Mouse (Mus musculus): ENCODE measurements at regions not wholly inside any gene's neighbourhood (a gene's known extent, or its start where the extent isn't known, plus 50 kb on each side); places are given as distances from the start of the nearest gene placed in this dataset.

DNA sequence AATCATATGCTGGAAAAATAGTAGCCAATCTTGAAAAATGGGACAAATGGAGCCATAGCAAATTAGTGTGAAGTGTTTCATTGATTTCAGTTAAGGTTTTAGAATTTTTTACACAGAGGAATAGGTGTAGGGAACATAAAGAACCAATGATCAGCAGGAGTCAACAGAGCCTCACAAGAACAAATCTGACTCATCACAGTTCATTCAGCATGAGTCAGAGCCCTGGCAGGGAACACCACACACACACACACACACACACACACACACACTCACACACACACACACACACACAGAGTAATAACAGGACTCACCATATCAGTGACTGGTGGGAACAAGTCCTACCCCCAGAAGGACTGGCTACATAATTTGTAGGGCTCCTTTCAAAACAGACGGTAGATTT lies 259.7 kb upstream of the Erbb4 start:
- Histone ChIP-seq H3K4me1 (no peaks in the 10 kb centered on the region), H3K9ac (no peak overlapping the region), H3K4me3 (no peak overlapping the region), H3K9me3 (no peaks in the 10 kb centered on the region), H3K27me3 (no peaks in the 10 kb centered on the region), H3K4me2 (no peak overlapping the region), H3K36me3 (no peaks in the 10 kb centered on the region), H3K27ac (no peak overlapping the region)
- 56% methylated on average over 1 of the region's 1 CpGs for WGBS
- ATAC-seq (ENCODE audit: borderline replicate concordance, extremely low read depth, low FRiP score, low TSS enrichment) = no peak

DNA sequence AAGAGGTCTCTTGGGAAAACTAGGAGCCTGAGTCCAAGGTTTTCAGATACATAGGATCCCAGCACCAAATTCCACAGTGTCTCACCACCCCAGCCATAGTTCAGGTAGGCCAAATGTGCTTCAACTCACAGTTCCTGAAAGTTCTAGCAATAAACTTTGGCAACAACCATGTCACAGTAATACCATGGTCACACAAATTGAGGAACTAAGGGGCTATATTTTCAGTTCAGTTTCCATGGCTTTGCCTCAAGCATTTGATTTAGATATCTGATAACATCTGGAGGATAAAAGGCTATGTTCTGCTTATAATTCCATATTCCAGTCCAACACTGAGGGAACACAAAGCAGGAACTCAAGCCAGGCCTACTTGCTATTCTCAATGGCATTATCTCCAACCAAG lies 256.2 kb upstream of the Erbb4 start:
- no peak for ATAC-seq (ENCODE audit: borderline replicate concordance, extremely low read depth, low FRiP score, low TSS enrichment)
- H3K4me3 ChIP-seq = no peak overlapping the region
- H3K9me3 ChIP-seq = no peaks in the 10 kb centered on the region
- H3K4me2 ChIP-seq = no peak overlapping the region
- no peaks in the 10 kb centered on the region for H3K36me3 ChIP-seq
- H3K4me1 ChIP-seq = no peaks in the 10 kb centered on the region
- no peak overlapping the region for H3K9ac ChIP-seq
- no peaks in the 10 kb centered on the region for H3K27me3 ChIP-seq
- H3K27ac ChIP-seq = no peak overlapping the region

- H3K36me3 ChIP-seq = no peaks in the 10 kb centered on the region
- WGBS = 79% methylated on average over 7 of the region's 7 CpGs
- H3K9ac ChIP-seq = no peak overlapping the region
- no peaks in the 10 kb centered on the region for H3K27me3 ChIP-seq
- H3K4me2 ChIP-seq = no peak overlapping the region
- H3K4me3 ChIP-seq = no peak overlapping the region
- H3K27ac ChIP-seq = no peak overlapping the region
- no peaks in the 10 kb centered on the region for H3K4me1 ChIP-seq
- no peaks in the 10 kb centered on the region for H3K9me3 ChIP-seq
- no peak for ATAC-seq (ENCODE audit: borderline replicate concordance, extremely low read depth, low FRiP score, low TSS enrichment)
These were observed 249.7 kb upstream of the Erbb4 start for GRCm38 (mm10) chr1:69357548-69357947.

DNA sequence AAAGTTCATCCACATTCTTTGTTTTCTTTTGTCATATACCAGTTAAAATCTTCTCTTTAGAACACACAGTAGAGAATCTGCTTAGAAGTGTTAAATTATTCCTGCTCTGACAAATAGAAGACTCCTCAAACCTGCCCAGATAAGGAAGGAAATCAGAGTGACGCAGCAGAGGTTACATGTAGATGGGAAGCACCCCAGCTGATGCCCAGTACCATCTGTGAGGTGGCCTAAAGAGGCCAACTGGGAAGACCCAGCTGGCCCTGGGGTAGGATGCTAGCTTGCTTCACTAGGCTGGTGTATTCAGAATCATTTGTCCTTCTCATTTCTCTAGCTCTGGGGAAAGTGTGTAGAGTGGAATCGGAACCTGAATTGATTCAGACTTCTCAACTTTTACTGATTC lies 242.6 kb upstream of the Erbb4 start:
- 81% methylated on average over 2 of the region's 2 CpGs for WGBS
- H3K27ac ChIP-seq = no peak overlapping the region
- no peaks in the 10 kb centered on the region for H3K36me3 ChIP-seq
- no peak overlapping the region for H3K4me2 ChIP-seq
- no peak overlapping the region for H3K4me3 ChIP-seq
- H3K9ac ChIP-seq = no peak overlapping the region
- ATAC-seq (ENCODE audit: borderline replicate concordance, extremely low read depth, low FRiP score, low TSS enrichment) = no peak
- no peaks in the 10 kb centered on the region for H3K9me3 ChIP-seq
- H3K4me1 ChIP-seq = no peaks in the 10 kb centered on the region
- no peaks in the 10 kb centered on the region for H3K27me3 ChIP-seq

GRCm38 (mm10) chr1:69349826-69350225 lies 242.0 kb upstream of the Erbb4 start:
- Histone ChIP-seq H3K27me3 (no peaks in the 10 kb centered on the region), H3K9ac (no peak overlapping the region), H3K27ac (no peak overlapping the region), H3K4me1 (no peaks in the 10 kb centered on the region), H3K36me3 (no peaks in the 10 kb centered on the region), H3K4me2 (no peak overlapping the region), H3K4me3 (no peak overlapping the region), H3K9me3 (no peaks in the 10 kb centered on the region)
- WGBS = 65% methylated on average over 6 of the region's 6 CpGs
- no peak for ATAC-seq (ENCODE audit: borderline replicate concordance, extremely low read depth, low FRiP score, low TSS enrichment)

GRCm38 (mm10) chr1:69342100-69342499 lies 234.2 kb upstream of the Erbb4 start:
- no peak overlapping the region for H3K27ac ChIP-seq
- no peak for ATAC-seq (ENCODE audit: borderline replicate concordance, extremely low read depth, low FRiP score, low TSS enrichment)
- no peaks in the 10 kb centered on the region for H3K4me1 ChIP-seq
- no peak overlapping the region for H3K9ac ChIP-seq
- H3K36me3 ChIP-seq = no peaks in the 10 kb centered on the region
- H3K9me3 ChIP-seq = no peaks in the 10 kb centered on the region
- H3K4me3 ChIP-seq = no peak overlapping the region
- WGBS = 75% methylated on average over 4 of the region's 4 CpGs
- H3K4me2 ChIP-seq = no peak overlapping the region
- H3K27me3 ChIP-seq = no peaks in the 10 kb centered on the region

GRCm38 (mm10) chr1:69340481-69340880 lies 232.6 kb upstream of the Erbb4 start:
- Histone ChIP-seq H3K9ac (no peak overlapping the region), H3K36me3 (no peaks in the 10 kb centered on the region), H3K4me3 (no peak overlapping the region), H3K4me1 (no peaks in the 10 kb centered on the region), H3K27ac (no peak overlapping the region), H3K4me2 (no peak overlapping the region), H3K9me3 (no peaks in the 10 kb centered on the region), H3K27me3 (no peaks in the 10 kb centered on the region)
- WGBS = 85% methylated on average over 4 of the region's 4 CpGs
- ATAC-seq (ENCODE audit: borderline replicate concordance, extremely low read depth, low FRiP score, low TSS enrichment) = no peak

DNA sequence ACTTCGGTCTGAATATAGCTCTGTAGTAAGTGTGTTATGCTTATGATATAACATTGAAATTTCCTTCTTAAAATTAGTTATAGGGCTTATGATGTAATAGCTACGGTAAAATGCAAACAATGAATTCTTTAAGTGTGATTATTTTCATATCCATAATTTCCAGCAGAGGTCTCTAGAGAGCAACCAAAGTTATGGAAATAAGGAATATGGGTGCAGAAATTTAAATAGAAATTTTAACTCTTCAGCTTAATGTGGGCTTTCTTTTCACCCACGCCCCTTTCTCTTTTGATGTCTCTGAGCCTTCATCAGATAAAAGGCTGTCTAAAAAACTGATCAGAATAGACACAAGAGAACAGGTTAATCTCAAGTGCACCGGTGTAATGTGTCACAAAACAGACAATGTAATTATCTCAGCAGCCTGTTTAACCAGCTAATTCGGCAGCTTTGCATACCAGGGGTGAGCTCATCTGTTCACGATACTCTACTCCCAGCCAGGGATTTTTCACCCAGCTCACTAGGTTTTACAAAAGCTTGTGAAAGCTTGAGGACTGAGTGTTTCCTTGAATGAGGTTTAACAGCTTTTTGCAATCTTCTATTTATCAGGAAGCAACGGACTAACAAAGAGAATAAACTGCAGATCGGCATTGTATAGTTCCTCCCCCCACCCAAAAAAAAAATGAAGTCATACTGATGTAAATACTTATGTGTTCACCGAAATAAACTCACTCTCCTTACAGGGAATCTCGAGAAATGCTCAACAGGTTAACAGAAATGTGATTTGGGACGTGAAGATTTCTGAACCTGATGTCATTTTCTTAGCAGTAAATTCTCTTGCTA lies 223.8 kb upstream of the Erbb4 start:
- H3K36me3 ChIP-seq = no peaks in the 10 kb centered on the region
- H3K27me3 ChIP-seq = no peaks in the 10 kb centered on the region
- no peak overlapping the region for H3K9ac ChIP-seq
- ATAC-seq (ENCODE audit: borderline replicate concordance, extremely low read depth, low FRiP score, low TSS enrichment) = no peak
- 36% methylated on average over 11 of the region's 11 CpGs for WGBS
- no peak overlapping the region for H3K4me3 ChIP-seq
- H3K27ac ChIP-seq = no peak overlapping the region
- H3K4me2 ChIP-seq = peak overlapping the region; percentile 23; the same call in 1 of the 2 replicates
- H3K9me3 ChIP-seq = no peaks in the 10 kb centered on the region
- no peaks in the 10 kb centered on the region for H3K4me1 ChIP-seq

DNA sequence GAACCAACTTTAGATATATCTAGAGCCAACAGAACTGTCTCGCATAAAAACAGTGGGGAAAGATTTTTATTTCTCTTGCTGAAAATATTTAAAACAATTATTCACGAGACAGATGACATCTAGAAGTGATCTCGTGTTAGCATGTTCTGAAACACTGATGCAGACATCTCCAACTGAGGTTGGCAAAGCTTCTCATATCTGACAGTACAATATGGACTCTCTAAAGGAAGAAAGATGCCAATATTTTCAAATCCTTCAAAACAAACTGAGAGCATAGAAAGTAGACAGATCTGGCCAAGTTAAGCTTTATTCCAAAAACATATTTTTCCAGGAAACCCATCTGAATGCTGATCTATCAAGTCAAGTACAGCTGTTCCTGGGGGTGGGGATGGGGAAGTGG lies 221.5 kb upstream of the Erbb4 start:
- H3K9me3 ChIP-seq = no peaks in the 10 kb centered on the region
- no peaks in the 10 kb centered on the region for H3K27me3 ChIP-seq
- no peak overlapping the region for H3K4me2 ChIP-seq
- no peaks in the 10 kb centered on the region for H3K4me1 ChIP-seq
- H3K27ac ChIP-seq = no peak overlapping the region
- WGBS = 62% methylated on average over 3 of the region's 3 CpGs
- H3K4me3 ChIP-seq = no peak overlapping the region
- H3K36me3 ChIP-seq = no peaks in the 10 kb centered on the region
- no peak for ATAC-seq (ENCODE audit: borderline replicate concordance, extremely low read depth, low FRiP score, low TSS enrichment)
- H3K9ac ChIP-seq = no peak overlapping the region

- Histone ChIP-seq H3K4me3 (no peak overlapping the region), H3K4me1 (no peaks in the 10 kb centered on the region), H3K4me2 (no peak overlapping the region), H3K27me3 (no peaks in the 10 kb centered on the region), H3K9ac (no peak overlapping the region), H3K27ac (no peak overlapping the region), H3K36me3 (no peaks in the 10 kb centered on the region), H3K9me3 (no peaks in the 10 kb centered on the region)
- WGBS = 78% methylated on average over 8 of the region's 8 CpGs
- no peak for ATAC-seq (ENCODE audit: borderline replicate concordance, extremely low read depth, low FRiP score, low TSS enrichment)
These were observed 218.9 kb upstream of the Erbb4 start for GRCm38 (mm10) chr1:69326711-69327110.

- H3K4me2 ChIP-seq = no peak overlapping the region
- no peaks in the 10 kb centered on the region for H3K9me3 ChIP-seq
- WGBS = 5% methylated on average over 3 of the region's 3 CpGs
- H3K27ac ChIP-seq = no peak overlapping the region
- H3K36me3 ChIP-seq = no peaks in the 10 kb centered on the region
- no peaks in the 10 kb centered on the region for H3K27me3 ChIP-seq
- ATAC-seq (ENCODE audit: borderline replicate concordance, extremely low read depth, low FRiP score, low TSS enrichment) = no peak
- no peak overlapping the region for H3K4me3 ChIP-seq
- H3K4me1 ChIP-seq = no peaks in the 10 kb centered on the region
- H3K9ac ChIP-seq = no peak overlapping the region
These were observed 211.7 kb upstream of the Erbb4 start for GRCm38 (mm10) chr1:69319526-69319925.

GRCm38 (mm10) chr1:69296816-69297215 lies 189.0 kb upstream of the Erbb4 start:
- no peaks in the 10 kb centered on the region for H3K9me3 ChIP-seq
- 64% methylated on average over 3 of the region's 3 CpGs for WGBS

GRCm38 (mm10) chr1:69291329-69291728 lies 183.5 kb upstream of the Erbb4 start:
- Histone ChIP-seq H3K4me2 (no peak overlapping the region), H3K27me3 (no peaks in the 10 kb centered on the region), H3K4me3 (no peak overlapping the region), H3K9me3 (no peaks in the 10 kb centered on the region), H3K36me3 (no peaks in the 10 kb centered on the region), H3K27ac (no peak overlapping the region), H3K4me1 (no peaks in the 10 kb centered on the region), H3K9ac (no peak overlapping the region)
- no peak for ATAC-seq (ENCODE audit: borderline replicate concordance, extremely low read depth, low FRiP score, low TSS enrichment)
- WGBS = 83% methylated on average over 7 of the region's 7 CpGs

More at GRCm38 (mm10) chr1:69296816-69297215, 189.0 kb upstream of the Erbb4 start:
- ATAC-seq (ENCODE audit: borderline replicate concordance, extremely low read depth, low FRiP score, low TSS enrichment) = no peak
- Histone ChIP-seq H3K9ac (no peak overlapping the region), H3K4me2 (no peak overlapping the region), H3K4me3 (no peak overlapping the region), H3K27ac (no peak overlapping the region), H3K4me1 (no peaks in the 10 kb centered on the region), H3K36me3 (no peaks in the 10 kb centered on the region), H3K27me3 (no peaks in the 10 kb centered on the region)
